Mouse (Mus musculus) liver, embryonic 14.5 days (tissue): ENCODE data around the gene Cfap77. TPM values are rescaled to one million over a fixed set of nuclear protein-coding genes. Genes with fewer than 3 reads are reported as not detected.

ENCODE experiments used
- ATAC-seq: fragments of 200-750 bp; cut with Nextera tagmentation; 2 replicates; pipeline ENCODE4 v1.8.0; 2017; ENCODE audit warnings: moderate number of reproducible peaks, mild to moderate bottlenecking, moderate library complexity; ENCODE audit not compliant: insufficient read depth
- DNase-seq, 3 experiments: peaks; one replicate each; pipeline ENCODE4 v3.0.0-alpha.2; 2012 to 2013; ENCODE audit warnings: low read depth in 3 of 3, low spot score in 3 of 3
- H3K27ac ChIP-seq: fragments of 300-500 bp; sonication (generic); 2 replicates; pipeline ENCODE4 v1.5.1; 2014; ENCODE audit warnings: moderate library complexity, mild to moderate bottlenecking, control low read depth, inconsistent platforms
- H3K27me3 ChIP-seq: fragments of 300-500 bp; sonication (generic); 2 replicates; pipeline ENCODE4 v1.6.1; 2014; ENCODE audit warnings: mild to moderate bottlenecking, low read length, moderate library complexity; ENCODE audit not compliant: control insufficient read depth, insufficient read depth
- H3K36me3 ChIP-seq: fragments of 300-500 bp; sonication (generic); replicated peaks from 2 replicates; pipeline ENCODE4 v1.6.1; 2014; ENCODE audit warnings: low read depth; ENCODE audit not compliant: control insufficient read depth, insufficient read depth
- H3K4me1 ChIP-seq, 2 experiments: fragments of 200-500 bp in 1 of 2; fragments of 300-500 bp in 1 of 2; sonication (generic) in 1 of 2; replicated peaks; 2 replicates each; pipeline ENCODE4 v1.6.1; 2012 to 2014; ENCODE audit warnings: antibody characterized with exemption in 1 of 2, inconsistent platforms in 1 of 2, low read length in 1 of 2; ENCODE audit not compliant: control insufficient read depth in 2 of 2, insufficient read depth in 2 of 2
- H3K4me2 ChIP-seq: fragments of 300-500 bp; sonication (generic); 2 replicates; pipeline ENCODE4 v1.6.1; 2014; ENCODE audit warnings: low read depth, mild to moderate bottlenecking, control low read depth, moderate library complexity
- H3K4me3 ChIP-seq, 2 experiments: fragments of 200-500 bp in 1 of 2; fragments of 300-500 bp in 1 of 2; sonication (generic) in 1 of 2; 2 replicates each; pipeline ENCODE4 v1.5.1; 2012 to 2014; ENCODE audit warnings: low read depth in 2 of 2, low read length in 2 of 2, mild to moderate bottlenecking in 2 of 2, control low read depth in 1 of 2, inconsistent platforms in 1 of 2, moderate library complexity in 1 of 2; ENCODE audit not compliant: insufficient read depth in 1 of 2
- H3K9ac ChIP-seq: fragments of 300-500 bp; sonication (generic); replicated peaks from 2 replicates; pipeline ENCODE4 v1.6.1; 2014; ENCODE audit warnings: mild to moderate bottlenecking, control low read depth, moderate library complexity
- H3K9me3 ChIP-seq: fragments of 300-500 bp; sonication (generic); 2 replicates; pipeline ENCODE4 v1.6.1; 2016; ENCODE audit warnings: low read length, mixed read lengths; ENCODE audit not compliant: control insufficient read depth
- CTCF ChIP-seq: IDR thresholded peaks from 2 replicates; pipeline ENCODE4 v1.5.1; 2016; ENCODE audit warnings: antibody characterized with exemption, low read depth, control low read depth
- EP300 ChIP-seq: IDR thresholded peaks from 2 replicates; pipeline ENCODE4 v1.6.1; 2016; ENCODE audit warnings: antibody characterized with exemption, low read depth
- WGBS: fragments of 180-500 bp; shearing (Covaris S2); extraction: QIAGEN DNeasy Blood & Tissue Kit; methylation state at CpG from one replicate; pipeline ENCODE4 v1.1.7; 2014; ENCODE audit not compliant: insufficient replicate concordance; 5-methylcytosine and 5-hydroxymethylcytosine counted together
- polyA plus RNA-seq, 2 experiments: library from polyadenylated mRNA; depleted of rRNA in 1 of 2; stranded (reverse) in 1 of 2; unstranded in 1 of 2; fragments of >200 nt; fragmentation: Nextera tagmentation in 1 of 2; extraction: Ambion mirVana in 1 of 2; gene quantifications; 2 replicates each; pipeline versions ENCODE4 v1.2.1 to v1.2.3; 2012 to 2014

The Cfap77 gene
- polyA plus RNA-seq, 2 experiments, result 0.16 TPM; not detected in 1

DNA sequence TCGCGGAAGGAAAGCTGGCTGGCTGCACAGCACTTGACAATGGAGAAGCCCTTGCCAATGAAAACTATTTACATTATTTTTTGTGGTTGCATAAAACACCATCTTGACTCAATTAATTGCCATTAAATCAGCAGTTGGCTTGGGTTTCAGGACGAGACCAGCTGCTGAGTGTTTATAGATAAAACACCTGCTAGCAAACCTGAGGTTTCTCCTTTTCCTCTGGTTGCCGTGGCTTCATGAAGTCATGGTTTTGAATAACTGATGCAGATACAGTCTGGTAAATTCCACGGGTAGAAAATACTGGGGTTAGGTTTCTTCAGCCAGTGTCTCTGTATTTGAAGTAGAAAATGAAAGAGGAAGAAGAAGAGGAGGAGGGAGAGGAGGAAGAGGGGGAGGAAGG is 2.9 kb downstream of the Cfap77 start:
- no peaks in the 10 kb centered on the region for H3K36me3 ChIP-seq
- DNase-seq (no peak), ATAC-seq (no peak)
- H3K27me3 ChIP-seq, result peaks cover 17% of the 10 kb centered on the region
- no peak overlapping the region for H3K4me3 ChIP-seq
- H3K9me3 ChIP-seq, result no peaks in the 10 kb centered on the region
- peaks cover 0 to 4% of the 10 kb centered on the region in 2 experiments; a peak in 2 of 4 replicates for H3K4me1 ChIP-seq
- WGBS, result 47% methylated on average over 5 of the region's 5 CpGs
- no peak for TF ChIP-seq CTCF
- TF ChIP-seq EP300, result no peak
- H3K27ac ChIP-seq, result no peak overlapping the region
- no peak overlapping the region for H3K4me2 ChIP-seq
- H3K9ac ChIP-seq, result no peak overlapping the region

DNA sequence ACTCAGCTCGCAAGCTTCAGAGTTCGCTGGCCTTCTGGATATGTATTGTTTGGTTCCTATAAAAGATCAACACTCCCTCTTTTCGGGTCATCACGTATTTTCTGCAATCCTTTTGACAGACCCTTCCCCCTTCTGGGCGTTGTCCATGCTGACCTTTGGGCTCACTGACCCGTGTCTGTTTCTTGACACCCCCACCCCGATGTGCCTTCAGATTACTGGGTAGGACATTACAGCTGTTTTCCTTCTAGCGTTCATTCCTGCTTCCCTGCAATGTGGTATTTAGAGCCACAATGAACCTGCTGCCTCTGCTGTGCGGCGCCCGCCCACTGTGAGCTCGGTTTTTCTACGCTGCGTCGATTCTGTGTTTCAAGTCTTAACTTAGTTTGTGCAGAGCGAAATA is 8.7 kb downstream of the Cfap77 start:
- DNase-seq, result no peak
- Histone ChIP-seq H3K27me3 (peaks cover 7% of the 10 kb centered on the region), H3K9me3 (no peaks in the 10 kb centered on the region), H3K27ac (no peak overlapping the region), H3K4me3 (no peak overlapping the region), H3K36me3 (no peaks in the 10 kb centered on the region), H3K4me2 (no peak overlapping the region), H3K4me1 (no peaks in the 10 kb centered on the region), H3K9ac (no peak overlapping the region)
- TF ChIP-seq EP300 (no peak), CTCF (no peak)
- no peak for ATAC-seq
- WGBS, result 70% methylated on average over 16 of the region's 16 CpGs

DNA sequence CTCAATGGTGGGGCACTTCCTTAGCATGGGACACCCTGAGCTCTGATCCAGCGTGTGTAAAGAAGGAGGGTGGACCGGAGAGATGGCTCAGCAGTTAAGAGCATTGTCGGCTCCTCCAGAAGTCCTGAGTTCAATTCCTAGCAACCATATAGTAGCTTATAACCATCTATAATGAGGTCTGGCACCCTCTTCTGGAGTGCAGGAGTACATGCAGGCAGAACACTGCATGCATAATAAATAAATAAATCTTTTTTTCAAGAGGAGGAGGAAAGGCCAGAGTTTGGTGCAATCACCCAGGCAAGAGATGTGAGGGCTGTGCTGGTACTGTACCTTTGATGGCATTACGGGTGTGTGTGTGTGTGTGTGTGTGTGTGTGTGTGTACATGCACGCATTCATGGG is 12.7 kb downstream of the Cfap77 start:
- no peak overlapping the region for H3K4me2 ChIP-seq
- no peak for TF ChIP-seq EP300
- TF ChIP-seq CTCF, result no peak
- WGBS, result 70% methylated on average over 5 of the region's 5 CpGs

DNA sequence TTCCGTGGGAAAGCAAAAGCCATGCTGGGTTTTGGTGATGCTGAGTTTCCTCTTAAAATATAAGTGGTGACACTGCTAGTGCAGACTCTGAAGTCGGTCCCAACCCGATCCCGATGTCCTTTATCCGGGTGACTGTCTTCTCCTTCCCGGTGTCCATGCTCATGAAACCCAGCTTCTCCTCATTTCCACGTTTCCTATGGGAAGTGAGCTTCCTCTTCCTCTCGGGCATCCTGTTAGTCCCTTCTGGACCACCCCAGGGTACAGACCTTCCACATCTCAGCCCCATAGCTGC is 13.4 kb downstream of the Cfap77 start:
- 22% methylated on average over 8 of the region's 8 CpGs for WGBS
- Histone ChIP-seq H3K9ac (no peak overlapping the region), H3K27ac (no peak overlapping the region), H3K4me1 (peaks cover 0 to 2% of the 10 kb centered on the region in 2 experiments; a peak in 1 of 4 replicates), H3K36me3 (no peaks in the 10 kb centered on the region), H3K9me3 (no peaks in the 10 kb centered on the region), H3K4me3 (no peak overlapping the region), H3K27me3 (peaks cover 16% of the 10 kb centered on the region), H3K4me2 (no peak overlapping the region)
- ATAC-seq (no peak), DNase-seq (no peak)
- TF ChIP-seq EP300, result no peak
- TF ChIP-seq CTCF, result no peak

More for the DNA sequence above, 12.7 kb downstream of the Cfap77 start:
- ATAC-seq (no peak), DNase-seq (no peak)
- Histone ChIP-seq H3K9ac (no peak overlapping the region), H3K27ac (no peak overlapping the region), H3K9me3 (no peaks in the 10 kb centered on the region), H3K4me1 (no peaks in the 10 kb centered on the region), H3K27me3 (peaks cover 16% of the 10 kb centered on the region), H3K4me3 (no peak overlapping the region), H3K36me3 (no peaks in the 10 kb centered on the region)

DNA sequence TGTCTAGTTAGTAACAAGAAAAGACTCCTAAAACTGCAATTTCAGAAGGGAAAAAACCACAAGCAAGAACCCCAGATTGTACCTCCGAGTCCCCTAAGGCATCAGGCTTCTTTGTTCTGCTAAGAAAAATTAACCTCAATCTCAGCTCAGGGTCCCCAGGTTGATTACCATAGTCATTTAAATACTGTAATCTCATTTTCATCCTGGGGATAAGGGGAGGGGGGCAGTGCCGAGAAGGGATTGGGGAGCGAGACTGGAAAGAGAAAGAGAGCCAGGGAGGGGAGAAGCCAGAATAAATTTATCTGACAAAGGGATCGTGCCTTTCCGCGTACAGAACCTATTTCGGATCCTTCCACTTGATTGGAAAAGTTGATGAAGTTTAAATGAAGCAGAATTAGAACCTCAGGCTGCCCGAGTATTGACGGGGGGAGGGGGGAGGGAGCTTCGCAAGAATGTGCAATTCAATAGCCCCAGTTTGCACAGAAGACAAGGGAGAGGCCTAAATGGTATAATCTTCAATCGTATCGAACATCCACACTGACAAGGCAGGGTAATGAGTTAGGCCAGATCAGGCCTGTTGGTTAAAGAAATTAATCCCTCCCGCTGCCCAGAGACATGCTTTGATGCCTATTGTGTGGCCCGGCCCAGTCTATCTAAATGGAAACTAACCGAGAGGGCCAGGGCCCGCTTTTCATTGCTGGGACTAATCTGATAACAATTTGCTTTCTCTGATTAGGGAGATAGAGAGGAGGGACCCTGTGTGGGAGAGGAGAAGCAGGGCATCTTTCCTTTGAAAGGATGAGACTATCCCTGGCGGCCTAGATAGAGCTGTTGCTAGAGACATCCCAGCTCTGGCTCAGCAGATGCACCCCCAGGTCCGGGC is 14.0 kb downstream of the Cfap77 start:
- H3K4me1 ChIP-seq, result peaks cover 0 to 5% of the 10 kb centered on the region in 2 experiments; a peak in 1 of 4 replicates
- H3K36me3 ChIP-seq, result no peaks in the 10 kb centered on the region
- H3K4me2 ChIP-seq, result no peak overlapping the region
- TF ChIP-seq EP300 (no peak), CTCF (no peak)
- no peak for DNase-seq
- H3K27ac ChIP-seq, result no peak overlapping the region
- H3K9ac ChIP-seq, result no peak overlapping the region
- ATAC-seq, result no peak
- WGBS, result 21% methylated on average over 18 of the region's 18 CpGs
- H3K27me3 ChIP-seq, result peaks cover 16% of the 10 kb centered on the region
- no peaks in the 10 kb centered on the region for H3K9me3 ChIP-seq
- no peak overlapping the region for H3K4me3 ChIP-seq
